In the genomic region with DNA sequence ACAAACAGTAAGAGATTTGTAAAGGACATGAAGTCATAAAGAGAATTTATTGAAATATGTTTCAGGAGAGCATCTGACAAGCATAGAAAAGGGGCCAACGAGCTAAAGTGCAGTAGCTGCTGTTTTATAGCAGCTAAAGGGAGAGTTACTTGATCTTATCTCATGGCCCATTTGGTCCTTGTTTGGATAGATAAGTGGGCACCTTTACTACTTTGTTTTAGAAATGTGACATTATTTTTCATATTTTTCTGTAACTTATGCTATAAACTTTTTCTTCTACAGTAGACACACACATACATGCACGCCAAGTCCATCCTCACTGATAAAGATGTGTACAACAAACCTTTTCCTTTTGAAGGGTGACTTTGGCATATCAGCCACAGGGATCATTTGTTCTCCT, we compare ENCODE assay signal across 24 mouse cellular contexts. TPM values are rescaled to one million over a fixed set of nuclear protein-coding genes. Genes with fewer than 3 reads are reported as not detected.
DNase-seq lines count a peak whose midpoint lies in the region; ATAC-seq and TF ChIP-seq lines count a peak whose summit lies in the region.
"Had no signal": no experiment of that assay in that cellular context is flagged by ENCODE, and none has a peak within 500 bp of the region (broad histone marks: within the 10 kb centered on the region; RNA-seq: fewer than 3 reads in every experiment).

No protein-coding gene starts in this region.

- no peak overlapping the region for H3K27ac ChIP-seq in liver, embryonic 11.5 days (ENCODE audit: low read depth, low read length)
- H3K27ac ChIP-seq in liver, postnatal 0 days (ENCODE audit: low read depth), result no peak overlapping the region
- H3K27ac ChIP-seq in liver, embryonic 15.5 days (replicated peaks), result 0 out of 2 replicates have a peak overlapping the region, but pooled peaks have one; percentile 55
- H3K27ac ChIP-seq: embryonic facial prominence, embryonic 12.5 days; embryonic facial prominence, embryonic 15.5 days; heart, embryonic 10.5 days; heart, embryonic 13.5 days; hindbrain, embryonic 14.5 days; hindbrain, postnatal 0 days had no signal

- ATAC-seq in liver, embryonic 11.5 days (replicated peaks; ENCODE audit: low FRiP score), result no peak
- ATAC-seq in liver, postnatal 0 days, result no peak
- ATAC-seq in liver, embryonic 15.5 days (ENCODE audit: insufficient read depth), result no peak
- ATAC-seq in megakaryocyte, adult 5-6 weeks (ENCODE audit: poor library complexity, severe bottlenecking), result no peak
- ATAC-seq: activated CD4-positive, CD25-positive, alpha-beta regulatory T cell, adult 4 months; forebrain, embryonic 14.5 days; hindbrain, postnatal 0 days; inflammation-experienced regulatory T-cells, adult 6 months had no signal

- H3K4me2 ChIP-seq in liver, embryonic 11.5 days, result peak overlapping the region; percentile 0; the same call in 1 of the 2 replicates
- no peak overlapping the region for H3K4me2 ChIP-seq in liver, postnatal 0 days (ENCODE audit: low read depth, low read length)
- no peak overlapping the region for H3K4me2 ChIP-seq in liver, embryonic 15.5 days
- H3K4me2 ChIP-seq: embryonic facial prominence, embryonic 12.5 days; embryonic facial prominence, embryonic 15.5 days; heart, embryonic 13.5 days; hindbrain, embryonic 14.5 days had no signal

- H3K9me3 ChIP-seq in liver, embryonic 11.5 days (ENCODE audit: control insufficient read depth, low read length), result no peaks in the 10 kb centered on the region
- no peaks in the 10 kb centered on the region for H3K9me3 ChIP-seq in liver, postnatal 0 days (ENCODE audit: low read length)
- no peaks in the 10 kb centered on the region for H3K9me3 ChIP-seq in liver, embryonic 15.5 days (replicated peaks)
- H3K9me3 ChIP-seq: embryonic facial prominence, embryonic 12.5 days; embryonic facial prominence, embryonic 15.5 days; heart, embryonic 10.5 days; heart, embryonic 13.5 days had no signal

- no peak for TF ChIP-seq EP300 in liver, postnatal 0 days (IDR thresholded peaks at IDR 0.05; ENCODE audit: low read depth)

- TF ChIP-seq CTCF in liver, postnatal 0 days (IDR thresholded peaks at IDR 0.05; ENCODE audit: low read depth), result no peak

- DNase-seq in liver, embryonic 11.5 days (ENCODE audit: low spot score), result no peak
- no peak for DNase-seq in liver, postnatal 0 days
- peak; percentile 46 for DNase-seq in MEL-GATA-1-ER (ENCODE audit: extremely low read depth, low read depth)
- DNase-seq in cerebellum, adult 8-10 months, result no peak
- DNase-seq: adrenal gland, adult 8-10 months; adrenal gland, postnatal 25 days; cerebellum, adult 18-20 months; cerebellum, adult 9-11 months; cerebellum, postnatal 25 days; gastrocnemius, postnatal 25 days; heart, adult 18-20 months; heart, postnatal 14 days; heart, postnatal 4 days had no signal

- H3K4me1 ChIP-seq in liver, embryonic 11.5 days (replicated peaks; ENCODE audit: control insufficient read depth, insufficient read depth, low read length), result peaks cover 13% of the 10 kb centered on the region; the same call in 1 of the 2 replicates
- H3K4me1 ChIP-seq in liver, postnatal 0 days (ENCODE audit: insufficient read depth), result no peaks in the 10 kb centered on the region
- peaks cover 17% of the 10 kb centered on the region for H3K4me1 ChIP-seq in liver, embryonic 15.5 days (replicated peaks)
- H3K4me1 ChIP-seq: embryonic facial prominence, embryonic 12.5 days; embryonic facial prominence, embryonic 15.5 days; heart, embryonic 10.5 days had no signal

- 62% methylated on average over 2 of the region's 2 CpGs for WGBS in liver, embryonic 11.5 days
- WGBS in liver, postnatal 0 days (ENCODE audit: insufficient replicate concordance), result 56% methylated on average over 2 of the region's 2 CpGs
- 39% methylated on average over 2 of the region's 2 CpGs for WGBS in liver, embryonic 15.5 days (ENCODE audit: insufficient replicate concordance)

- H3K27me3 ChIP-seq in liver, embryonic 11.5 days (replicated peaks; ENCODE audit: control insufficient read depth, insufficient read depth, low read length), result no peaks in the 10 kb centered on the region
- H3K27me3 ChIP-seq in liver, postnatal 0 days (ENCODE audit: insufficient read depth, low read length), result no peaks in the 10 kb centered on the region
- no peaks in the 10 kb centered on the region for H3K27me3 ChIP-seq in liver, embryonic 15.5 days
- H3K27me3 ChIP-seq: embryonic facial prominence, embryonic 12.5 days; embryonic facial prominence, embryonic 15.5 days; heart, embryonic 13.5 days had no signal

- H3K4me3 ChIP-seq in liver, embryonic 11.5 days (ENCODE audit: low read depth, low read length), result no peak overlapping the region
- no peak overlapping the region for H3K4me3 ChIP-seq in liver, postnatal 0 days (ENCODE audit: low read depth, low read length)
- H3K4me3 ChIP-seq in liver, embryonic 15.5 days (replicated peaks), result no peak overlapping the region
- H3K4me3 ChIP-seq: embryonic facial prominence, embryonic 12.5 days; embryonic facial prominence, embryonic 15.5 days; heart, embryonic 10.5 days; heart, embryonic 13.5 days had no signal

- no peak overlapping the region for H3K9ac ChIP-seq in liver, embryonic 11.5 days (ENCODE audit: low read depth, low read length)
- H3K9ac ChIP-seq in liver, postnatal 0 days (replicated peaks), result no peak overlapping the region
- H3K9ac ChIP-seq in liver, embryonic 15.5 days, result no peak overlapping the region
- H3K9ac ChIP-seq: embryonic facial prominence, embryonic 12.5 days; embryonic facial prominence, embryonic 15.5 days; heart, embryonic 13.5 days; hindbrain, embryonic 14.5 days had no signal

- peaks cover 15% of the 10 kb centered on the region for H3K36me3 ChIP-seq in liver, embryonic 11.5 days (ENCODE audit: control insufficient read depth, insufficient read depth, low read length)
- peaks cover 44% of the 10 kb centered on the region for H3K36me3 ChIP-seq in liver, postnatal 0 days (replicated peaks; ENCODE audit: insufficient read depth, low read length)
- peaks cover 59% of the 10 kb centered on the region for H3K36me3 ChIP-seq in liver, embryonic 15.5 days (replicated peaks)

RNA-seq across cellular contexts. Expression of gene Tmem60, which starts 23.4 kb away (rescaled TPM):
- polyA plus RNA-seq in liver, embryonic 11.5 days (2014; fragmentation: Nextera tagmentation; extraction: Ambion mirVana), result 48.0 and 55.4 TPM in 2 replicates
- polyA plus RNA-seq in liver, postnatal 0 days (2015; fragmentation: Nextera tagmentation; extraction: Ambion mirVana), result 49.7 and 55.5 TPM in 2 replicates
- polyA plus RNA-seq in liver, embryonic 15.5 days (2015; fragmentation: Nextera tagmentation; extraction: Ambion mirVana), result 31.6 and 36.3 TPM in 2 replicates
- 32.1 and 37.5 TPM in 2 replicates for total RNA-seq in megakaryocyte, adult 5-6 weeks (2015)
- total RNA-seq in megakaryocyte, adult 5-6 weeks (2017), result 7.5 and 12.2 TPM in 2 replicates

RNA-seq across cellular contexts. Expression of gene Phtf2, which starts 23.5 kb away (rescaled TPM):
- 17.0 and 18.2 TPM in 2 replicates for polyA plus RNA-seq in liver, embryonic 11.5 days (2014; fragmentation: Nextera tagmentation; extraction: Ambion mirVana)
- 2.8 and 3.2 TPM in 2 replicates for polyA plus RNA-seq in liver, postnatal 0 days (2015; fragmentation: Nextera tagmentation; extraction: Ambion mirVana)
- polyA plus RNA-seq in liver, embryonic 15.5 days (2015; fragmentation: Nextera tagmentation; extraction: Ambion mirVana), result 4.9 and 5.2 TPM in 2 replicates
- 4.3 and 6.5 TPM in 2 replicates for total RNA-seq in megakaryocyte, adult 5-6 weeks (2015)
- total RNA-seq in megakaryocyte, adult 5-6 weeks (2017), result 9.3 and 14.6 TPM in 2 replicates

RNA-seq across cellular contexts. Expression of gene Rsbn1l, which starts 50.8 kb away (rescaled TPM):
- 10.2 and 11.0 TPM in 2 replicates for polyA plus RNA-seq in liver, embryonic 11.5 days (2014; fragmentation: Nextera tagmentation; extraction: Ambion mirVana)
- polyA plus RNA-seq in liver, postnatal 0 days (2015; fragmentation: Nextera tagmentation; extraction: Ambion mirVana), result 3.7 and 5.5 TPM in 2 replicates
- polyA plus RNA-seq in liver, embryonic 15.5 days (2015; fragmentation: Nextera tagmentation; extraction: Ambion mirVana), result 3.7 TPM in 2 replicates
- total RNA-seq in megakaryocyte, adult 5-6 weeks (2015), result 27.6 and 31.7 TPM in 2 replicates
- total RNA-seq in megakaryocyte, adult 5-6 weeks (2017), result 42.2 and 52.9 TPM in 2 replicates
